Mouse (Mus musculus): ENCODE measurements at regions not wholly inside any gene's neighbourhood (a gene's known extent, or its start where the extent isn't known, plus 50 kb on each side); places are given as distances from the start of the nearest gene placed in this dataset.

DNA sequence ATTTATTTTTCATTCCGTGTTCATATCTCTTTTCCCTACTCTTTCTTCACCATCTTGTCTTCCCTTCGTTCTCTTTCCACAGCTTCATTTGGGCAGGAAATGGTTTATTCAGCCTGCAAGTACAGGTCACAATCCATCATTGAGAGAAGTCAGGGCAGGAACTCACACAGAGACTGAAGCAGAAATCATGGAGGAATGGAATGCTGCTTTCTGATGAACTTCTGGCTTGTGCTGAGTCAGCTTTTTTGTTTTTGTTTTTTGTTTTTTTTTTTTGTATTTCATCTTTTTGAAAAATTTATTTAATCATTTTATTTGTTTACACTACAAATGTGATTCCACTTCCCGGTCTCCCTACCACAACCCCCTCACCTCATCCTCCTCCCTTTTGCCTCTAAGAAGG is 51.2 kb upstream of the Suclg2 start:
- Histone ChIP-seq H3K9me3 (ENCODE audit: low read length) (no peaks in the 10 kb centered on the region), H3K27me3 (ENCODE audit: insufficient read depth, low read length) (no peaks in the 10 kb centered on the region), H3K9ac (replicated peaks; ENCODE audit: low read length) (no peak overlapping the region), H3K4me2 (replicated peaks; ENCODE audit: low read depth, low read length) (no peak overlapping the region), H3K27ac (ENCODE audit: low read length) (no peak overlapping the region), H3K36me3 (ENCODE audit: insufficient read depth, low read length) (no peaks in the 10 kb centered on the region), H3K4me1 (ENCODE audit: insufficient read depth, low read length) (no peaks in the 10 kb centered on the region), H3K4me3 (ENCODE audit: low read length) (no peak overlapping the region)
- 57% methylated on average over 3 of the region's 3 CpGs for WGBS
- ATAC-seq (ENCODE audit: low FRiP score, low TSS enrichment) = no peak

DNA sequence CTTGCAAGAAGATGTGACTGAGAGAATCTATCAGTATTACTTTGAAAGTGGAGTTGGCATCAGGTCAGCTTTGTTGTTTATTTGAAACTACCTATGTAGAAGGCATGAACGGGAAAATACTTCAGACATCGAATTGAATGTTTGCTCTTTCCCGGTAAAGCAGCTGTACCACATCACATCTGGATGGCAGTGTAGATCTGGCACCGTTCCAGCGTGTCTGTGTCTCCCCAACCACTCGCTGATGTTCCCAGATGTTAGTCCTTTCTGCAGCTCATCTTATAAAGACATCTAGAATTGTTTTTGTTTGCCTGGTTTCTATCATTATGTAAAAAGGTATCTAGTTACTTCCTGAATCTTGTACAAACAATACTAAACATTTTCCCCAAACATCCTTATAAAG is 83.1 kb upstream of the Suclg2 start:
- no peaks in the 10 kb centered on the region for H3K27me3 ChIP-seq (ENCODE audit: insufficient read depth, low read length)
- no peaks in the 10 kb centered on the region for H3K4me1 ChIP-seq (ENCODE audit: insufficient read depth, low read length)
- H3K36me3 ChIP-seq (ENCODE audit: insufficient read depth, low read length) = no peaks in the 10 kb centered on the region
- 36% methylated on average over 6 of the region's 6 CpGs for WGBS
- H3K9me3 ChIP-seq (ENCODE audit: low read length) = no peaks in the 10 kb centered on the region
- no peak overlapping the region for H3K4me3 ChIP-seq (ENCODE audit: low read length)
- H3K27ac ChIP-seq (ENCODE audit: low read length) = no peak overlapping the region
- ATAC-seq (ENCODE audit: low FRiP score, low TSS enrichment) = no peak
- no peak overlapping the region for H3K4me2 ChIP-seq (replicated peaks; ENCODE audit: low read depth, low read length)
- no peak overlapping the region for H3K9ac ChIP-seq (replicated peaks; ENCODE audit: low read length)

DNA sequence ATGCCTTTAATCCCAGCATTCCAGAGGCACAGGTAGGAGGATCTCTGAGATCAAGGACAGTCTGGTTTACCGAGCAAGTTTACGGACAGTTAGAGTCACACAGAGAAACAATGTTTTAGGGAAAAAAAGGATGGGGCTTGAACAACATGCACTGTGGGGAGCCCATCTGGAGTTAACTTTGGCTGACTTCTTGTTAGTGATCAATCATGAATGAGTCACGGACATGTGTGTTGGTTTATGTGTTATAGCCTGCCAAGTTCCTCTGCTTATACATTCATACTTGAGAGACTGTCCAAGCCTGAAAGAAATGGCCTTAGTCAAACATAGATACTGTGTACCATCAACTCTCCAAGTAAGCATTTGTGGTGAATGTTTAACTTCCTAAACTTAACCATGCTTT is 122.9 kb upstream of the Suclg2 start:
- H3K36me3 ChIP-seq (ENCODE audit: insufficient read depth, low read length) = no peaks in the 10 kb centered on the region
- WGBS = 60% methylated on average over 3 of the region's 3 CpGs
- no peak overlapping the region for H3K4me3 ChIP-seq (ENCODE audit: low read length)
- ATAC-seq (ENCODE audit: low FRiP score, low TSS enrichment) = peak; percentile 86; the same call in 1 of the 2 replicates
- H3K9ac ChIP-seq (replicated peaks; ENCODE audit: low read length) = no peak overlapping the region
- peak overlapping the region; percentile 40; the same call in 1 of the 2 replicates for H3K27ac ChIP-seq (ENCODE audit: low read length)
- H3K4me2 ChIP-seq (replicated peaks; ENCODE audit: low read depth, low read length) = no peak overlapping the region
- no peaks in the 10 kb centered on the region for H3K27me3 ChIP-seq (ENCODE audit: insufficient read depth, low read length)
- H3K4me1 ChIP-seq (ENCODE audit: insufficient read depth, low read length) = no peaks in the 10 kb centered on the region
- 0 out of 2 replicates have a peak, but pooled peaks cover 4% of the 10 kb centered on the region for H3K9me3 ChIP-seq (ENCODE audit: low read length)

DNA sequence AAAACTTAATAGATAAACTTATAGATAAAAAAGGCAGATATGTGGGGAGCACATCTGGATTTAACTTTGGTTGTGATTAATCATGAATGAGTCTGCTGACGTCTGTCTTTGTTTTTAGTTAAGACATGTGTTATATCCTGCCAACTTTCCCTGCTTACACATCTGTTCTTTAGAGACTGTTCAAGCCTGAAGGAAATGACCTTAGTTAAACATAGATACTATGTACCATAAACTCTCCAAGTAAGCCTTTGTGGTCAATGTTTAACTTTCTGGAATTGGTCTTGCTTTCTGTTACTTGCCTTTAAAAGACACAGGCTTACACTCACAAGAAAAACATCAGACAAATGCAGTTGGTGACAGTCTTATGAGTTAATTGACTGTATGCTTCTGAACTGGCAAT is 127.9 kb upstream of the Suclg2 start:
- Histone ChIP-seq H3K27ac (ENCODE audit: low read length) (no peak overlapping the region), H3K4me3 (ENCODE audit: low read length) (no peak overlapping the region), H3K36me3 (ENCODE audit: insufficient read depth, low read length) (no peaks in the 10 kb centered on the region), H3K4me1 (ENCODE audit: insufficient read depth, low read length) (no peaks in the 10 kb centered on the region), H3K9me3 (ENCODE audit: low read length) (0 out of 2 replicates have a peak, but pooled peaks cover 4% of the 10 kb centered on the region), H3K9ac (replicated peaks; ENCODE audit: low read length) (no peak overlapping the region), H3K4me2 (replicated peaks; ENCODE audit: low read depth, low read length) (no peak overlapping the region), H3K27me3 (ENCODE audit: insufficient read depth, low read length) (no peaks in the 10 kb centered on the region)
- peak; percentile 71; the same call in 1 of the 2 replicates for ATAC-seq (ENCODE audit: low FRiP score, low TSS enrichment)
- 23% methylated on average over 1 of the region's 1 CpGs for WGBS

DNA sequence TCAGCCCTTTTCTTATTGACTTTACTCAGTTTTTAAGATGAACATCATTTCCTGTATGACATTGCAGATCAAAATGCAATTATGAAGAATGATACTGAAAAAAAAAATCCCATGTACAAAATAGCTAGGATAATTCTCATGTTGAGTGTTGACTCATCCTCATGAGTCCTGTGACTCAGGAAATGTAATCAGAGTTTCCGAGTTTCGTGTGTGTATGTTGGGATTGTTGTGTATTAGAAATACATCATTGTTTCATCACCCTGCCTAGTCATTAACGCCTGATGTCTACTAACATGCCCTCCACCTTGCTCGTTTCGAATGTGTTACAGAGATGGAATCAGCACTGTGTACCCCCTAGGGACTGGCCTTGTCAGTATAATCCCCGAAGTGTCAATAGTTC is 156.9 kb upstream of the Suclg2 start:
- Histone ChIP-seq H3K36me3 (ENCODE audit: insufficient read depth, low read length) (no peaks in the 10 kb centered on the region), H3K27ac (ENCODE audit: low read length) (no peak overlapping the region), H3K9me3 (ENCODE audit: low read length) (no peaks in the 10 kb centered on the region), H3K4me2 (replicated peaks; ENCODE audit: low read depth, low read length) (no peak overlapping the region), H3K9ac (replicated peaks; ENCODE audit: low read length) (no peak overlapping the region), H3K27me3 (ENCODE audit: insufficient read depth, low read length) (no peaks in the 10 kb centered on the region), H3K4me1 (ENCODE audit: insufficient read depth, low read length) (no peaks in the 10 kb centered on the region), H3K4me3 (ENCODE audit: low read length) (no peak overlapping the region)
- 81% methylated on average over 6 of the region's 6 CpGs for WGBS
- no peak for ATAC-seq (ENCODE audit: low FRiP score, low TSS enrichment)

DNA sequence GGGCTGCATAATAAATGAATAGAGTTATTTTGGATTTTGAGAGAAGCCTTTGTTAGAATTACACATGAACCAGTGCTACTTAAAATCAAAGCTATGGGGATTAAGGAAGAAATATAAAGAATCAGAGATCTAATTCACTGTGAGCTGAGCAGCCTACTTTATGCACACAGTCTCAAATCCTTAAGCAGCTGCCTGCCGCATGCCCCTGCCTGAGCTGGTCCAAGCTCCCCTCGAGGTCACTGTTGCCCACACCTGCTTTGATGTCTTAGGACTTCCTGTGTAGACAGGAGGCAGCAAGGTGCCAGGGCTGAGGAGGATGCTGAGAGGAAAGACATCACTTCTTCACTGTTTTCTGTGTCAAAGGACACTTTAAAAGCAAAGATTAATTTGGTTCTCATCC is 157.7 kb upstream of the Suclg2 start:
- Histone ChIP-seq H3K9me3 (ENCODE audit: low read length) (no peaks in the 10 kb centered on the region), H3K4me2 (replicated peaks; ENCODE audit: low read depth, low read length) (no peak overlapping the region), H3K36me3 (ENCODE audit: insufficient read depth, low read length) (no peaks in the 10 kb centered on the region), H3K4me3 (ENCODE audit: low read length) (no peak overlapping the region), H3K27ac (ENCODE audit: low read length) (no peak overlapping the region), H3K4me1 (ENCODE audit: insufficient read depth, low read length) (no peaks in the 10 kb centered on the region), H3K27me3 (ENCODE audit: insufficient read depth, low read length) (no peaks in the 10 kb centered on the region), H3K9ac (replicated peaks; ENCODE audit: low read length) (no peak overlapping the region)
- no peak for ATAC-seq (ENCODE audit: low FRiP score, low TSS enrichment)
- 41% methylated on average over 2 of the region's 2 CpGs for WGBS

DNA sequence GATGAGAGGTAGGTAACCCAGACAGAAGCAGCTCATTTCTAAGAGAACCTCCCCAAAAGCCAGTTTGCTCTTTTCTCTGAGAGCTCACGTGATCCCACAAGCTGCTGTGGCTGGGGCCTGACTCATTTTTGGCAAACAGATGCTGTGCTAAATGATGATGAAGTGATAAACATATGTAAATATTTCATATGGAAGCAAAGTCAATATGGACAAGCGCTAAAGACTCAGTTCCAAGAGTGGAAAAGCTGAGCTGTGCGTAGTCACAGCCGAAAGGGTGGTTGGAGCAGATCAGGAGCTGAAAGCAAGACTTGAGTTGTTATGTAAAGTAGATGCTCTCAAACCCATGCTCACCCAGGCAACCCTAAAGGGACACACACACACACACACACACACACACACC is 168.0 kb upstream of the Suclg2 start:
- Histone ChIP-seq H3K27ac (ENCODE audit: low read length) (no peak overlapping the region), H3K4me3 (ENCODE audit: low read length) (no peak overlapping the region), H3K9me3 (ENCODE audit: low read length) (no peaks in the 10 kb centered on the region), H3K27me3 (ENCODE audit: insufficient read depth, low read length) (no peaks in the 10 kb centered on the region), H3K36me3 (ENCODE audit: insufficient read depth, low read length) (no peaks in the 10 kb centered on the region), H3K4me2 (replicated peaks; ENCODE audit: low read depth, low read length) (no peak overlapping the region), H3K9ac (replicated peaks; ENCODE audit: low read length) (no peak overlapping the region), H3K4me1 (ENCODE audit: insufficient read depth, low read length) (no peaks in the 10 kb centered on the region)
- no peak for ATAC-seq (ENCODE audit: low FRiP score, low TSS enrichment)
- 90% methylated on average over 4 of the region's 4 CpGs for WGBS

DNA sequence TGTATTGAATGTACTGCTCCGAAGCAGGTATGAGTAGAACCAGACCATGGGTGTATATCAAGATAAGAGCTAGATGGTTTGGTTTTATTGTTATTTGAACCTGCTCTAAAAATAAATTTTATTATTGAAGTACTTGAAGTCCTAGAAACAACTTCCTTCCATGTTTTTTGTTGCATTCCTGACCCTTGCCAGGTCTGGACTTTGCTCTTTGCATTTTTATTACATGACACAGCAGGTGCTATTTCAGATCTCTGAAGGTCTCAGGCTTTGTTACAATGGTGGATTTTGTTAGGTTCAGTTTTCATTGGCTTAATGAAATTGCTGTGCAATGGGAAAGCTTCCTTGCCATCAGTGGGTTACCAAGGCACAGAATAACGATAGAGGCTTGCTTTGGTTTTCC is 184.0 kb upstream of the Suclg2 start:
- H3K4me1 ChIP-seq (ENCODE audit: insufficient read depth, low read length) = no peaks in the 10 kb centered on the region
- no peaks in the 10 kb centered on the region for H3K36me3 ChIP-seq (ENCODE audit: insufficient read depth, low read length)
- no peak for ATAC-seq (ENCODE audit: low FRiP score, low TSS enrichment)
- no peak overlapping the region for H3K9ac ChIP-seq (replicated peaks; ENCODE audit: low read length)
- no peak overlapping the region for H3K4me3 ChIP-seq (ENCODE audit: low read length)
- 0 out of 2 replicates have a peak, but pooled peaks cover 5% of the 10 kb centered on the region for H3K9me3 ChIP-seq (ENCODE audit: low read length)
- no peaks in the 10 kb centered on the region for H3K27me3 ChIP-seq (ENCODE audit: insufficient read depth, low read length)
- no peak overlapping the region for H3K27ac ChIP-seq (ENCODE audit: low read length)
- no peak overlapping the region for H3K4me2 ChIP-seq (replicated peaks; ENCODE audit: low read depth, low read length)
- WGBS = 82% methylated on average over 2 of the region's 2 CpGs

DNA sequence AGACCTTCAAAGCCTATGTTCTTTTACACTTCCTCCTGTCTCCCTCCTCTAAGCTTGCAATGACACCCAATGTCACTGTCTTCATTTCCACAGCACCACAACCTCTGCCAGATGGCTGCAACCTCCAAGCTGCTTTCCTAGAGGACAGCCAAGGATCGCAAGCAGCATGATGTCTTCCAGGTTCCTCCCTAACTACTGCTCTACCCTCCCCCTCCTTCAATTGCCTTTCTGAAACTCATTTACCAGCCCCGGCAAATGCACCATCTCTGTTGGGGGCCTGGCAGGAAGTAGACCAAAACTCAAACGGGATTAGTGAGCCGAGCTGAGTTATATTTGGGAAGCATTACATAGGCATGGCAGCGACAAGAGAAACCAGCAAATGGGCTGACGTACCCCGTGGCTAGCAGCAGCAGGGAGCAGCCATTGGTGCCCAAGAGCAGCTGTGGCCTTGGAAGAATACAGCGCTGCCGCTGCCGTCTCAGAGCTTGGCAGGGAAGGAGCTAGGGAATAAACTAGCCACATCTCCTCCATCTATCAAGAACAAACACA is 185.6 kb upstream of the Suclg2 start:
- Histone ChIP-seq H3K27me3 (ENCODE audit: insufficient read depth, low read length) (no peaks in the 10 kb centered on the region), H3K9me3 (ENCODE audit: low read length) (0 out of 2 replicates have a peak, but pooled peaks cover 5% of the 10 kb centered on the region), H3K36me3 (ENCODE audit: insufficient read depth, low read length) (no peaks in the 10 kb centered on the region), H3K4me3 (ENCODE audit: low read length) (no peak overlapping the region), H3K27ac (ENCODE audit: low read length) (no peak overlapping the region), H3K4me1 (ENCODE audit: insufficient read depth, low read length) (no peaks in the 10 kb centered on the region), H3K4me2 (replicated peaks; ENCODE audit: low read depth, low read length) (no peak overlapping the region), H3K9ac (replicated peaks; ENCODE audit: low read length) (no peak overlapping the region)
- 60% methylated on average over 10 of the region's 10 CpGs for WGBS
- ATAC-seq (ENCODE audit: low FRiP score, low TSS enrichment) = no peak

DNA sequence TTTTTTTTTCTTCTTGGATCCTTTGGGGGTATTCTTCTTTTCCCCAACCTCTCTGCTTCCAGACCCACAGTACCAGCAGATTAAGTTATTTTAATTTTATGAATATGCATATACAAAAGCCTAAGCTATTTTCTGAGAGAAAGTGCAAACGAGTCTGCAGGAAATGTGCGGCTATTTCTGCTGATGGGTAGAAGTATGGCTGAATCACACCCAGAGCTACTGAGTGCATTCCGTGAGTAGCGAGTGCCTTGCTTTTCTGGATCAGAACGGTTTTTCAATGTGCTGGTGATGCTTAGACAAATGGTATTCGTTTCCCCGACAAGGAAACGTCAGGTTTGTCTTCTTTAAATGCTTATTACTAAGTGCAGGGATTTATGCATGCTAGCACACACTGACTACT is 186.5 kb upstream of the Suclg2 start:
- Histone ChIP-seq H3K9ac (replicated peaks; ENCODE audit: low read length) (no peak overlapping the region), H3K27ac (ENCODE audit: low read length) (no peak overlapping the region), H3K4me3 (ENCODE audit: low read length) (no peak overlapping the region), H3K9me3 (ENCODE audit: low read length) (0 out of 2 replicates have a peak, but pooled peaks cover 5% of the 10 kb centered on the region), H3K36me3 (ENCODE audit: insufficient read depth, low read length) (no peaks in the 10 kb centered on the region), H3K4me2 (replicated peaks; ENCODE audit: low read depth, low read length) (no peak overlapping the region), H3K27me3 (ENCODE audit: insufficient read depth, low read length) (no peaks in the 10 kb centered on the region), H3K4me1 (ENCODE audit: insufficient read depth, low read length) (no peaks in the 10 kb centered on the region)
- ATAC-seq (ENCODE audit: low FRiP score, low TSS enrichment) = no peak
- WGBS = 82% methylated on average over 8 of the region's 8 CpGs
